Mouse (Mus musculus) liver, embryonic 12.5 days (tissue): ENCODE data around the gene Cnpy4. TPM values are rescaled to one million over a fixed set of nuclear protein-coding genes. Genes with fewer than 3 reads are reported as not detected.
"Not testable (repeated sequence)": the region's sequence is repeated elsewhere in the genome, so short reads cannot be mapped to it uniquely, and the experiment has no call there.

Source experiments
- ATAC-seq: fragments of 200-750 bp; cut with Nextera tagmentation; 2 replicates; pipeline ENCODE4 v1.8.0; 2017; ENCODE audit warnings: moderate number of reproducible peaks, mild to moderate bottlenecking, moderate library complexity
- H3K27ac ChIP-seq: fragments of 300-500 bp; sonication (generic); 2 replicates; pipeline ENCODE4 v1.5.1; 2016; ENCODE audit warnings: mild to moderate bottlenecking
- H3K27me3 ChIP-seq: fragments of 300-500 bp; sonication (generic); replicated peaks from 2 replicates; pipeline ENCODE4 v1.6.1; 2016; ENCODE audit warnings: mild to moderate bottlenecking, moderate library complexity
- H3K36me3 ChIP-seq: fragments of 300-500 bp; sonication (generic); 2 replicates; pipeline ENCODE4 v1.6.1; 2016; ENCODE audit warnings: mild to moderate bottlenecking, moderate library complexity
- H3K4me1 ChIP-seq: fragments of 300-500 bp; sonication (generic); 2 replicates; pipeline ENCODE4 v1.6.1; 2016
- H3K4me2 ChIP-seq: fragments of 300-500 bp; sonication (generic); 2 replicates; pipeline ENCODE4 v1.6.1; 2016; ENCODE audit warnings: mild to moderate bottlenecking, moderate library complexity
- H3K4me3 ChIP-seq: fragments of 300-500 bp; sonication (generic); 2 replicates; pipeline ENCODE4 v1.5.1; 2016; ENCODE audit warnings: mild to moderate bottlenecking, moderate library complexity
- H3K9ac ChIP-seq: fragments of 300-500 bp; sonication (generic); 2 replicates; pipeline ENCODE4 v1.6.1; 2016; ENCODE audit warnings: mild to moderate bottlenecking, moderate library complexity
- H3K9me3 ChIP-seq: fragments of 300-500 bp; sonication (generic); replicated peaks from 2 replicates; pipeline ENCODE4 v1.6.1; 2016; ENCODE audit warnings: mild to moderate bottlenecking, moderate library complexity
- WGBS: fragments of 180-500 bp; shearing (Covaris S2); methylation state at CpG from one replicate; pipeline ENCODE4 v1.1.7; 2016; ENCODE audit not compliant: insufficient replicate concordance; 5-methylcytosine and 5-hydroxymethylcytosine counted together
- polyA plus RNA-seq: library from polyadenylated mRNA; unstranded; fragments of >200 nt; fragmentation: Nextera tagmentation; extraction: Ambion mirVana; gene quantifications from 2 replicates; pipeline ENCODE4 v1.2.1, GENCODE M21; 2016

The Cnpy4 gene
- polyA plus RNA-seq, 1 experiment from 2014 or later = 21.3 TPM

DNA sequence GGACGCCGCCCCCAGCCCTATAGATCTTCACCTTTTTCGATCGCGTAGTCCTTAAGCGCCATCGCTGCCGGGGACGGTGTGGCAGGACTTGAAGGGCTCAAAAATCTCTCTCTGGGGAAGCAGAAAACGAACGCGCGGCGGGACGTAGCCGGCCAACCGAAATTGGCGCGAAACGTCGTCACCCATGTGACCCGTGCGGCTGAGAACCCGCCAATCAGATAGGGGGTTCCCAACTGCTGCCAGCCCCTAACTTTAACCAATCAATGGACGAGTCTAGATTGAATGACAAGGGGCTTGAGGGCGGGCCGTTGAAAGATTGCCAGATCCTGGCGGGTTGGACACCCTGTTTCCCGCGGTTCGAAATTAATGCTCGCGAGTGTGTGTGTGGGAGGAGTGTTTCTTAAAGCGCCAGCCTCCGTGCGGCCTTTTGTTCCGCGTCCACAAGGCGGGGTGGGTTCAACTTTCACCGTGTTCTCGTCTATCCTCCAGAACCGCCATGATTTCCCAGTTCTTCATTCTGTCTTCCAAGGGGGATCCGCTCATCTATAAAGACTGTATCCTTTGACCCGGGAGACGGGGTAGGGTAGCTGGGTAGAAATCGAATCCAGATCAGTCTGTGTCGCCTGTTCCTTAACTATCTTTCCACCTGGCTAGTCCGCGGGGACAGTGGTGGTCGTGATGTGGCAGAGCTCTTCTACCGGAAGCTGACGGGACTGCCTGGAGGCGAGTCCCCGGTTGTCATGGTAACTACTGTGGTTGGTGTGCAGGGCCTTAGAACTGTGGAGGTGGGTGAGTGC lies 15.4 kb upstream of the Cnpy4 start, which contains the start of the genes Ap4m1 and Mcm7:
TSS of gene Ap4m1 (plus strand) at position 308 of the 797 bp plus-strand sequence.
TSS of gene Mcm7 (minus strand) at position 728 of the 797 bp plus-strand sequence.
- Histone ChIP-seq H3K4me2 (peak within 1 kb of the TSS; percentile 92), H3K36me3 (peaks cover 68% of the 10 kb centered on the region), H3K27me3 (no peaks in the 10 kb centered on the region), H3K27ac (peak within 1 kb of the TSS; percentile 99), H3K4me1 (peaks cover 49% of the 10 kb centered on the region), H3K9me3 (no peaks in the 10 kb centered on the region), H3K4me3 (peak within 1 kb of the TSS; percentile 85), H3K9ac (peak within 1 kb of the TSS; percentile 94)
- WGBS = under 1% methylated on average over 54 of the region's 54 CpGs
- ATAC-seq = peak; percentile 88

DNA sequence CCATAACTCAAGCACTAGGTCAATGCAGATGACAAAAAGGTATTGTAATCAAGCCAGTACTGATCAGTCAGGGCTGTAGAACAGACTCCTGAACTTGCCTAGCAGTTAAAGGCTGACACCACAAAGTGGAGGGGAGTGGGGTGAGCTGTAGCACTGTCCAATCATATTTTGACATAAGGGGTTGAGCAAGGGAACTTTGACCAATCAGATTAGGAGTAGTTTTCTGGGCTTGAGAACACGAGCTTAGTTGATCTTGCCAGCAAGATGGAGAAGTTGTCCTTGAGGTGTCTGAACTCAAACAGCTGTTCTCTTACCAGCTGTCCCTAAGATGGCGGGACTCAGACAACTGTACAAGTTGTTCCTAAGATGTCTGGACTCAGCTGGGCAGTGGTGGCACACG lies 14.1 kb upstream of the Cnpy4 start:
- peaks cover 40% of the 10 kb centered on the region for H3K4me1 ChIP-seq
- peaks cover 68% of the 10 kb centered on the region for H3K36me3 ChIP-seq
- peak overlapping the region; percentile 99; the same call in 1 of the 2 replicates for H3K27ac ChIP-seq
- no peaks in the 10 kb centered on the region for H3K27me3 ChIP-seq
- no peaks in the 10 kb centered on the region for H3K9me3 ChIP-seq
- ATAC-seq = no peak
- H3K4me3 ChIP-seq = peak overlapping the region; percentile 85; the same call in 1 of the 2 replicates
- H3K9ac ChIP-seq = peak overlapping the region; percentile 81
- H3K4me2 ChIP-seq = peak overlapping the region; percentile 92
- 63% methylated on average over 3 of the region's 3 CpGs for WGBS

DNA sequence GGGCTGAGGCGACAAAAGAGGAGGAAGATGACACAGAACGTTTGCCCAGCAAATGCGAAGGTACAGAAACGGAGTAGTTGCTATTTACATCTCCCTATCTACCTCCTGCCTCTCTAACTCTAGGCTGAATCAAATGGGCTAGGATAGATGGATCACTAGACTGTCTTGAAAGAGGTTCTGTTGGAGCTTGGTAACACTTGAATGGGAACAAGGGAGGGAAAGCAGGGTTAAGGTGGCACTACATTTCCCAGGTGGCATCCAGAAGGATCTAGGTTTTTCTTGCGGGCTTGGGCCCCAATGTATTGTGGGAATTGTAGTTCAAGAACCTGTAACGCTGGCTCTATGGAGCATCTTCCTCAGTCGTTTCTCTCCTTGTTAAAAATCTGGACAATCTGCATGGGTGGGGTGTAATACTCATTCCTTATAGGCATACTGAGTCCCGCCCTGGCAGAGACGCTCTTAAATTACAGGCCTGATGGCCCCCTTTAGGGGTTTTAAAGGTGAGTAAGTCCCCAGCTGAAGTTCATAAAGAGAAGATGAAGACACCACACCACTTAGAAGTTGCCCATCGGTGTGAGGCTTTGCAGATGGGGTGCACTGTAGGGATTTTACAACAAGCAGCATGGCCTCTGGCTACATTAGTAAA lies 499 bp downstream of the Cnpy4 start:
- under 1% methylated on average over 10 of the region's 10 CpGs for WGBS
- Histone ChIP-seq H3K4me2 (peak overlapping the region; percentile 80), H3K9ac (peak overlapping the region; percentile 85), H3K27ac (peak overlapping the region; percentile 85), H3K4me3 (peak overlapping the region; percentile 86), H3K9me3 (no peaks in the 10 kb centered on the region), H3K27me3 (no peaks in the 10 kb centered on the region), H3K4me1 (peaks cover 34% of the 10 kb centered on the region), H3K36me3 (peaks cover 46% of the 10 kb centered on the region)
- peak; percentile 81 for ATAC-seq

DNA sequence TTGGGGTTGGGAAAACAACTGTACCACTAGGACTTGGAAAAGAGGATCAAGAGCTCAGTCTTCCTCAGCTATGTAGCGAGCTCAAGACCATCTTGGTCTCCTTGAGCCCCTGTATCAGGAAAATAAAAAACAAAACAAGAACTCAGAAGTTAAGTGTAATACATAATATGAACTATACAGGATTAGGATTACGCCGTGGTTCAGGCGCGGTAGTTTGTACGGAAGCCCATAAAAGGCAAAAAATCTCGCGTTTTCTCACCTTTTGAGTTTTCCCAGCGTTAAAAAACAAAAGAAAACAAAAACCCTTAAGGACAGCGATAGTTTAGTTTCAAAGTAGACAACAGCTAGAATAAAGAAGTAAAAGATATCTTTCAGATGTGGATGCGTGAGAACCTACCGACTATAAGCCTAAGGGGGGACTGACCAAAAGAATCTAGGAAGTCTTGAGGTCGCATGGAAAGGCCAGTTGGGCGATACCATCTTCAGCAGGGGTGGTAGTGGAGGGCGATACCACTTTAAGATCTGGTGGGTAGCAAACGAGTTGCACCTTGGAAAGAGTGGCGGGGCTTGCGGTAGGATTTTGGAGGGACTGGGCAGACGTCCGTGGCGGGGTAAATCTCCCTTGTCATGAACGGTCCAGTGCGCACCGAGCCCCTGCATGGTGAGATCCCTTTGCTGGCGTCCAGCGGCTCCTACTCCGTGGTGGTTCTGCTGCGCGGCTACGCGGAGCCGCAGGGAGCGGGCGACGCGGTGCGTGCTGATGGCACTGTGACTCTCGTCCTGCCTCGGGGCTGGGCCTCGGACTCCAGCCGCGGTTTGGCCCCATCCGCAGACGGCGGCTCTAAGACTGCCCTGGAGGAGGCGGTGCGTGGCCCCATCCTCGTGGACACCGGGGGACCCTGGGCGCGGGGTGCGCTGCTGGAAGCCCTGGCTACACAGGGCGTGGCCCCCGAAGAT lies 6.8 kb downstream of the Cnpy4 start, which contains the start of gene Mblac1:
TSS of gene Mblac1 (plus strand) at position 544 of the 957 bp plus-strand sequence.
- H3K4me3 ChIP-seq = peak within 1 kb of the TSS; percentile 78
- peak within 1 kb of the TSS; percentile 89 for H3K9ac ChIP-seq
- 5% methylated on average over 54 of the region's 54 CpGs for WGBS
- peak; percentile 84 for ATAC-seq
- H3K4me2 ChIP-seq = peak within 1 kb of the TSS; percentile 99
- H3K4me1 ChIP-seq = peaks cover 20% of the 10 kb centered on the region
- peaks cover 35% of the 10 kb centered on the region for H3K36me3 ChIP-seq
- no peaks in the 10 kb centered on the region for H3K27me3 ChIP-seq
- H3K27ac ChIP-seq = peak within 1 kb of the TSS; percentile 80
- no peaks in the 10 kb centered on the region for H3K9me3 ChIP-seq

DNA sequence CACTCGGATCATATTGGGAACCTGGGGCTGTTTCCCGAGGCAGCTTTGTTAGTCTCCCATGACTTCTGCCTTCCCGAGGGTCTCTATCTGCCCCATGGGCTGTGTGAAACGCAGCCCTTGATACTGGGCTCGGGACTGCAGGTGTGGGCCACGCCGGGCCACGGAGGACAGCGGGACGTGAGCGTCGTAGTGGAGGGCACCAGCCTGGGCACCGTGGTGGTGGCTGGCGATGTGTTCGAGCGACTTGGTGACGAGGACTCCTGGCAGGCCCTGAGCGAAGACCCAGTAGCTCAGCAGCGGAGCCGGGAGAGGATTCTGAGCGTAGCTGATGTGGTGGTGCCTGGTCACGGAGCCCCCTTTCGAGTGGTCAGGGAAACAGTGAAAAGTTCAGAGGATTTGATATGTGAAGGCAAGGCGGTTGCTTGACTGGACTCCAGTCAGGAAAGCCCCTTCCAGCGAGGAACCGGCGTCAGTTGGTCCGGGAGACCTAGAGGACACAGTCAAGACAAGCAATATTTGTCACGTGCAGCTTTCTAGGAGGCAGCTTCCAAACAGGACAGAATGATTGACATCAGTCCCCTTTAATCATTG lies 7.6 kb downstream of the Cnpy4 start:
- H3K4me3 ChIP-seq = peak overlapping the region; percentile 78
- H3K9ac ChIP-seq = peak overlapping the region; percentile 89
- peak; percentile 58 for ATAC-seq
- no peaks in the 10 kb centered on the region for H3K9me3 ChIP-seq
- H3K36me3 ChIP-seq = peaks cover 35% of the 10 kb centered on the region
- peak overlapping the region; percentile 99 for H3K4me2 ChIP-seq
- peaks cover 20% of the 10 kb centered on the region for H3K4me1 ChIP-seq
- peak overlapping the region; percentile 80 for H3K27ac ChIP-seq
- H3K27me3 ChIP-seq = no peaks in the 10 kb centered on the region
- 2% methylated on average over 29 of the region's 29 CpGs for WGBS

DNA sequence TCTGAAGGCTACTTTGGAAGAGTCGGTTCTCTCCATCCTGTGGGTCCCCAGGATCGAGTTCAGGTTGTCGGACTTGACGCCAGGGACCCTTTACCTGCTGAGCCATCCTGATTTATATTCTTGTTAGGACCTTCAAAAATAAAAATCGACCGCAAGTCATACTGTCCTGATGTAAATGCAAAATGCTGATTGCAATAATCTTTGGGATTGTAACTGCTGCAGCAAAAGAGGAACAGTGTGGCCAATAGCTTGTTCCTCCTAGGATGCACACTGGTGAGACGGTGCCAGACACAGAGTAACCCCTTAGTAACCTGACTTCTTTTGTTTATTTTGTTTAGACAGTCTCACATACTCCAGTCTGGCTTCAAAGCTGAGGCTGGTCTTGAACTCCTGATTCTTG lies 8.2 kb downstream of the Cnpy4 start:
- Histone ChIP-seq H3K27ac (no peak overlapping the region), H3K9ac (no peak overlapping the region), H3K27me3 (no peaks in the 10 kb centered on the region), H3K4me3 (peak overlapping the region; percentile 78), H3K9me3 (no peaks in the 10 kb centered on the region), H3K4me2 (peak overlapping the region; percentile 99), H3K36me3 (peaks cover 29% of the 10 kb centered on the region), H3K4me1 (peaks cover 20% of the 10 kb centered on the region)
- 67% methylated on average over 7 of the region's 7 CpGs for WGBS
- no peak for ATAC-seq

DNA sequence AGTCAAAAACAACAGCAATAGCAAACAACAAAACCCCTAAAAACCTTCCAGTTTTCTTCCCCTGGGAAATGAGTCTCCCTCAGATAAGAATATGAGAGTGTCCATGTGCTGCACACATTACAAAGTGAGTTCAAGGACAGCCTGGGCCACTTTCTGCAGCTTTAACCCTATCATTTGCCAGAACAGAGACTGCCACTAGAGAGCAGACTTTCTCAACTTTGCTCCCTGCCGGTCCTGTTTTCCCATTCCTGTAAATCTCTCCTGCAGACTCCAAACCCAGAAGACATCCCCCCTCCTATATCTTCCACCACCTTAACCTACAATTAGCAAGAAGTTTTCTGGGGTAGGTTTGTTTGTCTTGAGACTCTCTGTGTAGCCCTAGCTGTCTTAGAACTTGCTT lies 12.3 kb downstream of the Cnpy4 start:
- H3K27me3 ChIP-seq = no peaks in the 10 kb centered on the region
- peaks cover 11% of the 10 kb centered on the region for H3K4me1 ChIP-seq
- ATAC-seq = no peak
- no peak overlapping the region for H3K27ac ChIP-seq
- H3K36me3 ChIP-seq = no peaks in the 10 kb centered on the region
- 9% methylated on average over 1 of the region's 1 CpGs for WGBS
- H3K9me3 ChIP-seq = peaks cover 5% of the 10 kb centered on the region; the same call in 1 of the 2 replicates
- no peak overlapping the region for H3K9ac ChIP-seq
- H3K4me2 ChIP-seq = no peak overlapping the region
- H3K4me3 ChIP-seq = no peak overlapping the region

DNA sequence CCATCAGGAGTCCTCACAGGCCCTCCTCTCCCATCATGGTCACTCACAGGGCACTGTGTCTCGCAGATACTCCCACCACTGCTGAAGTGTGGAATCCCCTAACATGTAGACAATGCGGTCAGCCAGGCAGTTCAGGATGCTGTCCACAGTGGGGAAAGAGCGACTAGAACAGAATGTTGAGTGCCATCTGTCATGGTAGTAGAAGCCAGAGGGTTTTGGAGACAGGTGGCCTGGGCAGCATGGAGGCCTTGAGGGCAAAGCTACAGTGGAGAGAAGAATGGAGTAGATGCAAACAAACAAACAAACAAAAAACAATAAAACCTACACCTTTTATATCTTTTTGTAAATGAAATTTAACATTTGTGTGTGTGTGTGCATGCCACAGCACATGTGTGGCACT lies 14.8 kb downstream of the Cnpy4 start:
- H3K27ac ChIP-seq = no peak overlapping the region
- H3K27me3 ChIP-seq = no peaks in the 10 kb centered on the region
- H3K9me3 ChIP-seq = peaks cover 8% of the 10 kb centered on the region; the same call in 1 of the 2 replicates
- no peaks in the 10 kb centered on the region for H3K36me3 ChIP-seq
- H3K4me1 ChIP-seq = no peaks in the 10 kb centered on the region
- ATAC-seq = no peak
- WGBS = 73% methylated on average over 3 of the region's 3 CpGs
- no peak overlapping the region for H3K4me2 ChIP-seq
- H3K9ac ChIP-seq = no peak overlapping the region
- no peak overlapping the region for H3K4me3 ChIP-seq

DNA sequence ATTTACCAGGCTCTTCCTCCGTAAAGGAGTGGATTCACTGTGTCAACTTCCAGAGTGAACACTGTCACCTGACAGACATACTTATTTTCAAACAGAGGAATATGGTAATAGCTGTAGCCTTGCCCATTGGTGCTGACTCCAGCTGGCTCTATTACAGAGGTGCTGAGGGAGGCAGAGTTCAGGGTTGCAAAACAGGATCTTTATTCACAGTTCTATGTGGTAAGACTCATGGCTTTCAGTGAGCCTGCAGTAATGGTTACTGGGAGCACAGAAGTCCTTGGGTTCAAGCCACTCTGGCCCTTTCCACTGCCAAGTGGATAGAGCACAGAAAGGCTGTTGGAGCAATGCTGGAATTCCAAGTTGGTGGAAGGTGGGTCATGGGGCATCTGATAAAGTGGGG lies 20.0 kb downstream of the Cnpy4 start:
- H3K36me3 ChIP-seq = no peaks in the 10 kb centered on the region

DNA sequence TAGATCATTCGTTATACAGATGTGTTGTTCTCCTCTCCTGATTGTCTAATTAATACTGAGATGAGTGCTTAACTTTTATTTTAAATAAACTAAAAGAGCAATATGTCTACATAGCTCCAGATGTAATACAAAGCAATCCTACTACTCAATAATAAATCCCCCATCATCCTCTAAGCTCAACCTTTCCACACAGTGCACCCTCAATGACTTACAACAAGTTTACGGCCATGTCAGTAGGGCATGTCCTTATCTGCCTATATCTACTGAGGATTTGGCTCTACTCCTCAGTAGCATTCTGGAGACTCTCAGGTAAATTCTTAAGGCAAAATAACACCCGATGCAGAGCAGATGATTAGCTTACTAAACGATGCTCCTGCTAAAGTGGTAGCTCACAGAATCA lies 20.6 kb downstream of the Cnpy4 start:
- Histone ChIP-seq H3K36me3 (no peaks in the 10 kb centered on the region), H3K9ac (no peak overlapping the region), H3K27me3 (no peaks in the 10 kb centered on the region), H3K4me3 (no peak overlapping the region), H3K4me1 (no peaks in the 10 kb centered on the region), H3K27ac (no peak overlapping the region), H3K9me3 (peaks cover 8% of the 10 kb centered on the region; the same call in 1 of the 2 replicates), H3K4me2 (no peak overlapping the region)
- no peak for ATAC-seq
- 66% methylated on average over 4 of the region's 4 CpGs for WGBS

More for the DNA sequence above, 20.0 kb downstream of the Cnpy4 start:
- WGBS = 65% methylated on average over 1 of the region's 1 CpGs
- Histone ChIP-seq H3K4me2 (no peak overlapping the region), H3K4me3 (no peak overlapping the region), H3K4me1 (no peaks in the 10 kb centered on the region), H3K27ac (no peak overlapping the region), H3K9me3 (peaks cover 8% of the 10 kb centered on the region; the same call in 1 of the 2 replicates), H3K27me3 (no peaks in the 10 kb centered on the region), H3K9ac (no peak overlapping the region)
- ATAC-seq = no peak

DNA sequence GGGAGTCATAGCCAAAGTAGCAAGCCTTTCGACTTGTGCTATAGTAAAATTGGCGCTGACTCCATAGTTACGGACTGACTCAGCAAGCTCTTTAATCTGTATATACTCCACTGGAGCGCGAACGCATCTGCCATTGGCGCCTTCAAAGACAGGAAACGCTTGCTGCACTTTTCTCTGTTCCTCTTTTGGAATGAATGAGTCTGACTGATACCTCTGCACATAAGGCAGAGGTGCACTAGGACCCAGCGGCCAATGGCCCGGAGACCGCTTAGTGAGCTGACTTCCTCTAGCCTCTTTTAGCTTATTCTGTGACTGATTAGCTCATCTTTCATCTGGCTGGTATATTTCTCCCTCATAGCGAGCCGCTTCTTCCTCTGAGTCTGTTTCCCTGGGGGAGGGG lies 29.3 kb downstream of the Cnpy4 start:
- not testable (repeated sequence) for H3K4me3 ChIP-seq, H3K4me1 ChIP-seq, H3K36me3 ChIP-seq, ATAC-seq, H3K9ac ChIP-seq, H3K27ac ChIP-seq, H3K4me2 ChIP-seq, H3K27me3 ChIP-seq
- 84% methylated on average over 13 of the region's 13 CpGs for WGBS
- peaks cover 28% of the 10 kb centered on the region for H3K9me3 ChIP-seq
